8 mouse cellular contexts compared by ENCODE assay signal in the genomic region with DNA sequence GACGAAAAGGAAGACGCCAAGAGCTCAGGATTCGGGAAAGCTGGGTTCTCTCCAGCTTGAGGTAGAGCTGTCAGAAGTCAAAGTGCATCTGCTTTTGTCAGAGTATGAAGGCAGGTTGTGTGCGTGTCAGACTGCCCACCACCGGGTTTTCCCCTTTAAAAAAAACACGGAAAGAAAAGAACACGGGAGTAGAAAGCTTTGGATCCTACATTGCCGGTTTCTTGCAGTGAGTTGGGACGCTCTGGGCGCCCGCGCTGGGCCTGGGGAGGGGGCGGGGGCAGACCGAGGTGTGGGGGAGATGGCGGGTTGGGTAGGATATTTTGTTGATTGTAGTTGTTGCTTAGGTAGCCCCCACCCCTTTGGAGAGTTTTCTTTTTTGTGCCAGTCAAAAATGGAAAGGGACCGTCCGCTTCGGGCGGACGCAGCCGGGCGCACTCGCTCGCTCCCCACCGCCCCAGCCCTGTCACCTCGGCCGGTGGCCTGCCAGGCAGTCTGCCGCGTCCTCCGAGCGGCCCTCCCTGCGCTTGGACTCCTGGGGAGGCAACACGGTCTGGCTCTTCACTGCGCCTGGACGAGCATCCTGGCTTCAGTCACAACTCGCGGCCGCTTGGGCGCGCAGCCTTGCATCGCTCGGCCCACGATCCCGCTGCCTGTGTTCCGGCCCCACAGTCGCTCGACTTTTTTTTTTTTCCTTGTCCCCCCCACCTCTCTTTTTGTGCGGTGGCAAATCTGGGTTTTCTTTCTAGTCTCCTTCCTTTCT. TPM values are rescaled to one million over a fixed set of nuclear protein-coding genes. Genes with fewer than 3 reads are reported as not detected.
DNase-seq lines count a peak whose midpoint lies in the region; ATAC-seq lines count a peak whose summit lies in the region.

No protein-coding gene starts in this region.

- H3K27me3 ChIP-seq in lung, embryonic 16.5 days (ENCODE audit: control insufficient read depth, insufficient read depth, low read depth, low read length) = peaks cover 99% of the 10 kb centered on the region
- H3K27me3 ChIP-seq in intestine, embryonic 14.5 days (replicated peaks; ENCODE audit: control insufficient read depth, insufficient read depth, low read length) = peaks cover 100% of the 10 kb centered on the region
- H3K27me3 ChIP-seq in midbrain, embryonic 13.5 days = peaks cover 100% of the 10 kb centered on the region

- H3K27ac ChIP-seq in lung, embryonic 16.5 days (ENCODE audit: low read length) = no peak overlapping the region
- H3K27ac ChIP-seq in intestine, embryonic 14.5 days (ENCODE audit: low read depth) = no peak overlapping the region
- peak overlapping the region; percentile 91 for H3K27ac ChIP-seq in midbrain, embryonic 13.5 days

- peak overlapping the region; percentile 86 for H3K4me2 ChIP-seq in lung, embryonic 16.5 days (ENCODE audit: low read depth, low read length)
- peak overlapping the region; percentile 66 for H3K4me2 ChIP-seq in intestine, embryonic 14.5 days (ENCODE audit: low read length)
- peak overlapping the region; percentile 71 for H3K4me2 ChIP-seq in midbrain, embryonic 13.5 days (replicated peaks)

- H3K9ac ChIP-seq in lung, embryonic 16.5 days (ENCODE audit: low read length) = no peak overlapping the region
- no peak overlapping the region for H3K9ac ChIP-seq in intestine, embryonic 14.5 days (ENCODE audit: low read length)
- H3K9ac ChIP-seq in midbrain, embryonic 13.5 days (replicated peaks) = peak overlapping the region; percentile 89

- H3K36me3 ChIP-seq in lung, embryonic 16.5 days (ENCODE audit: control insufficient read depth, insufficient read depth, low read length) = no peaks in the 10 kb centered on the region
- H3K36me3 ChIP-seq in intestine, embryonic 14.5 days (ENCODE audit: control insufficient read depth, insufficient read depth, low read length) = no peaks in the 10 kb centered on the region
- H3K36me3 ChIP-seq in midbrain, embryonic 13.5 days = 0 out of 2 replicates have a peak, but pooled peaks cover 6% of the 10 kb centered on the region

- ATAC-seq in lung, embryonic 16.5 days (ENCODE audit: low read depth) = 0 out of 2 replicates have a peak, but pooled peaks have one; percentile 27
- ATAC-seq in intestine, embryonic 14.5 days (replicated peaks; ENCODE audit: low FRiP score, low TSS enrichment, low read depth) = no peak
- peak; percentile 59; the same call in 1 of the 2 replicates for ATAC-seq in midbrain, embryonic 13.5 days
- ATAC-seq in granulocyte monocyte progenitor cell, adult 5-6 weeks (replicated peaks; ENCODE audit: poor library complexity, severe bottlenecking) = no peak

- H3K9me3 ChIP-seq in lung, embryonic 16.5 days (ENCODE audit: control insufficient read depth, low read length) = no peaks in the 10 kb centered on the region; the same call in 1 of the 2 replicates
- no peaks in the 10 kb centered on the region for H3K9me3 ChIP-seq in intestine, embryonic 14.5 days (ENCODE audit: control insufficient read depth, low read length)
- H3K9me3 ChIP-seq in midbrain, embryonic 13.5 days = no peaks in the 10 kb centered on the region

- no peak for DNase-seq in lung, postnatal 36 days
- peak; percentile 68 for DNase-seq in embryo, embryonic 10.5 days (ENCODE audit: low spot score)
- no peak for DNase-seq in intestine, embryonic 14.5 days (ENCODE audit: low spot score)
- DNase-seq in T-cell, adult 2 months (ENCODE audit: low spot score) = no peak
- DNase-seq in urinary bladder, postnatal 10 days (ENCODE audit: low spot score) = no peak

- under 1% methylated on average over 48 of the region's 48 CpGs for WGBS in lung, embryonic 16.5 days
- WGBS in intestine, embryonic 14.5 days = under 1% methylated on average over 44 of the region's 48 CpGs
- under 1% methylated on average over 48 of the region's 48 CpGs for WGBS in midbrain, embryonic 13.5 days

- peaks cover 37% of the 10 kb centered on the region for H3K4me1 ChIP-seq in lung, embryonic 16.5 days (replicated peaks; ENCODE audit: control insufficient read depth, insufficient read depth, low read length)
- peaks cover 14% of the 10 kb centered on the region for H3K4me1 ChIP-seq in intestine, embryonic 14.5 days (replicated peaks; ENCODE audit: control insufficient read depth, insufficient read depth, low read length)
- peaks cover 52% of the 10 kb centered on the region for H3K4me1 ChIP-seq in midbrain, embryonic 13.5 days (replicated peaks)

- H3K4me3 ChIP-seq in lung, embryonic 16.5 days (ENCODE audit: low read length) = peak overlapping the region; percentile 56
- H3K4me3 ChIP-seq in intestine, embryonic 14.5 days (ENCODE audit: low read depth, low read length) = peak overlapping the region; percentile 31
- H3K4me3 ChIP-seq in midbrain, embryonic 13.5 days (replicated peaks) = peak overlapping the region; percentile 61

RNA-seq across cellular contexts. Expression of a gene that starts 0.6 kb away (rescaled TPM):
- 0.06 TPM in 1 of 2 replicates, not detected in the other for polyA plus RNA-seq in lung, embryonic 16.5 days (2015; fragmentation: Nextera tagmentation; extraction: Ambion mirVana)
- 0.04 and 0.15 TPM in 2 replicates for polyA plus RNA-seq in intestine, embryonic 14.5 days (2014; fragmentation: Nextera tagmentation; extraction: Ambion mirVana)
- polyA plus RNA-seq in midbrain, embryonic 13.5 days (2015; fragmentation: Nextera tagmentation; extraction: Ambion mirVana) = 57.5 and 62.7 TPM in 2 replicates
- total RNA-seq in granulocyte monocyte progenitor cell, adult 5-6 weeks (2014; fragmentation: Nextera tagmentation) = not detected in 2 replicates
- not detected in 2 replicates for total RNA-seq in granulocyte monocyte progenitor cell, adult 5-6 weeks (2017)

RNA-seq across cellular contexts. Expression of a gene that starts 11.4 kb away (rescaled TPM):
- 33.8 and 39.1 TPM in 2 replicates for polyA plus RNA-seq in lung, embryonic 16.5 days (2015; fragmentation: Nextera tagmentation; extraction: Ambion mirVana)
- polyA plus RNA-seq in intestine, embryonic 14.5 days (2014; fragmentation: Nextera tagmentation; extraction: Ambion mirVana) = 61.2 and 65.2 TPM in 2 replicates
- 59.5 and 60.7 TPM in 2 replicates for polyA plus RNA-seq in midbrain, embryonic 13.5 days (2015; fragmentation: Nextera tagmentation; extraction: Ambion mirVana)
- total RNA-seq in granulocyte monocyte progenitor cell, adult 5-6 weeks (2014; fragmentation: Nextera tagmentation) = 40.5 and 52.6 TPM in 2 replicates
- 71.0 and 97.3 TPM in 2 replicates for total RNA-seq in granulocyte monocyte progenitor cell, adult 5-6 weeks (2017)

Comparison
In these comparisons a context has a peak if more than half of its experiments do, and no peak if none do; other contexts are left out.
1. ATAC-seq: peak in lung, embryonic 16.5 days (single experiment) and midbrain, embryonic 13.5 days (single experiment); none in intestine, embryonic 14.5 days (single experiment) and granulocyte monocyte progenitor cell, adult 5-6 weeks (single experiment).
2. RNA of a gene that starts 0.6 kb away (polyA plus RNA-seq): 57.5 to 62.7 TPM in midbrain, embryonic 13.5 days; 0.04 to 0.15 TPM in intestine, embryonic 14.5 days and 0.06 TPM in lung, embryonic 16.5 days; every median in the first group is over 10 times any median in the second.
3. Peak in every context shown above with its lines, with median percentiles within 50 percentile points of each other: H3K4me2 ChIP-seq and H3K4me3 ChIP-seq.